Mouse (Mus musculus): Measurements from ENCODE around the gene Ugt1a7c. TPM values are rescaled to one million over a fixed set of nuclear protein-coding genes. Genes with fewer than 3 reads are reported as not detected.
"Not testable (repeated sequence)": the region's sequence is repeated elsewhere in the genome, so short reads cannot be mapped to it uniquely, and the experiment has no call there.

Gene Ugt1a7c
- polyA plus RNA-seq, 1 experiment: 96.9 TPM

- H3K27ac ChIP-seq (ENCODE audit: insufficient read depth, low read depth, low read length): no peak overlapping the region
- H3K36me3 ChIP-seq (ENCODE audit: control insufficient read depth, insufficient read depth, low read length): no peaks in the 10 kb centered on the region
- H3K27me3 ChIP-seq (replicated peaks; ENCODE audit: control insufficient read depth, insufficient read depth, low read length): no peaks in the 10 kb centered on the region
- no peak overlapping the region for H3K4me3 ChIP-seq (ENCODE audit: insufficient read depth, low read depth, low read length)
- 74% methylated on average over 1 of the region's 1 CpGs for WGBS
- no peaks in the 10 kb centered on the region for H3K4me1 ChIP-seq (ENCODE audit: control insufficient read depth, insufficient read depth, low read length)
- TF ChIP-seq CTCF (conservative IDR thresholded peaks at IDR 0.05; ENCODE audit: insufficient read depth, insufficient read length, low read depth, low read length) (no peak), POLR2A (IDR thresholded peaks at IDR 0.05; ENCODE audit: low read depth, low read length) (no peak)
- no peak for DNase-seq
These were observed 17.7 kb upstream of the Ugt1a7c start for GRCm38 (mm10) chr1:88077128-88077527.

GRCm38 (mm10) chr1:88081670-88082069 is 13.2 kb upstream of the Ugt1a7c start:
- WGBS: 92% methylated on average over 1 of the region's 1 CpGs
- Histone ChIP-seq H3K27ac (ENCODE audit: insufficient read depth, low read depth, low read length) (no peak overlapping the region), H3K4me3 (ENCODE audit: insufficient read depth, low read depth, low read length) (no peak overlapping the region), H3K36me3 (ENCODE audit: control insufficient read depth, insufficient read depth, low read length) (no peaks in the 10 kb centered on the region), H3K27me3 (replicated peaks; ENCODE audit: control insufficient read depth, insufficient read depth, low read length) (no peaks in the 10 kb centered on the region), H3K4me1 (ENCODE audit: control insufficient read depth, insufficient read depth, low read length) (no peaks in the 10 kb centered on the region)
- TF ChIP-seq POLR2A (IDR thresholded peaks at IDR 0.05; ENCODE audit: low read depth, low read length): no peak
- TF ChIP-seq CTCF (conservative IDR thresholded peaks at IDR 0.05; ENCODE audit: insufficient read depth, insufficient read length, low read depth, low read length): no peak
- DNase-seq: no peak

- TF ChIP-seq CTCF (conservative IDR thresholded peaks at IDR 0.05; ENCODE audit: insufficient read depth, insufficient read length, low read depth, low read length) (no peak), POLR2A (IDR thresholded peaks at IDR 0.05; ENCODE audit: low read depth, low read length) (no peak)
- no peaks in the 10 kb centered on the region for H3K36me3 ChIP-seq (ENCODE audit: control insufficient read depth, insufficient read depth, low read length)
- no peak overlapping the region for H3K4me3 ChIP-seq (ENCODE audit: insufficient read depth, low read depth, low read length)
- no peak overlapping the region for H3K27ac ChIP-seq (ENCODE audit: insufficient read depth, low read depth, low read length)
- 75% methylated on average over 1 of the region's 1 CpGs for WGBS
- DNase-seq: no peak
- no peaks in the 10 kb centered on the region for H3K27me3 ChIP-seq (replicated peaks; ENCODE audit: control insufficient read depth, insufficient read depth, low read length)
- no peaks in the 10 kb centered on the region for H3K4me1 ChIP-seq (ENCODE audit: control insufficient read depth, insufficient read depth, low read length)
These were observed 8.7 kb upstream of the Ugt1a7c start for GRCm38 (mm10) chr1:88086125-88086524.

GRCm38 (mm10) chr1:88087513-88087912 is 7.3 kb upstream of the Ugt1a7c start, which contains the start of gene Ugt1a8:
Gene Ugt1a8, plus strand, starts transcription at chr1:88087813.
- no peak within 1 kb of the TSS for H3K4me3 ChIP-seq (ENCODE audit: insufficient read depth, low read depth, low read length)
- no peak within 1 kb of the TSS for H3K27ac ChIP-seq (ENCODE audit: insufficient read depth, low read depth, low read length)
- no peak for TF ChIP-seq CTCF (conservative IDR thresholded peaks at IDR 0.05; ENCODE audit: insufficient read depth, insufficient read length, low read depth, low read length)
- TF ChIP-seq POLR2A (IDR thresholded peaks at IDR 0.05; ENCODE audit: low read depth, low read length): no peak
- DNase-seq: no peak
- H3K27me3 ChIP-seq (replicated peaks; ENCODE audit: control insufficient read depth, insufficient read depth, low read length): no peaks in the 10 kb centered on the region
- H3K4me1 ChIP-seq (ENCODE audit: control insufficient read depth, insufficient read depth, low read length): no peaks in the 10 kb centered on the region
- no peaks in the 10 kb centered on the region for H3K36me3 ChIP-seq (ENCODE audit: control insufficient read depth, insufficient read depth, low read length)
- 76% methylated on average over 3 of the region's 3 CpGs for WGBS

GRCm38 (mm10) chr1:88092341-88092740 is 2.5 kb upstream of the Ugt1a7c start:
- DNase-seq: no peak
- TF ChIP-seq POLR2A (IDR thresholded peaks at IDR 0.05; ENCODE audit: low read depth, low read length) (no peak), CTCF (conservative IDR thresholded peaks at IDR 0.05; ENCODE audit: insufficient read depth, insufficient read length, low read depth, low read length) (no peak)
- H3K36me3 ChIP-seq (ENCODE audit: control insufficient read depth, insufficient read depth, low read length): no peaks in the 10 kb centered on the region
- no peaks in the 10 kb centered on the region for H3K27me3 ChIP-seq (replicated peaks; ENCODE audit: control insufficient read depth, insufficient read depth, low read length)
- H3K27ac ChIP-seq (ENCODE audit: insufficient read depth, low read depth, low read length): no peak overlapping the region
- H3K4me3 ChIP-seq (ENCODE audit: insufficient read depth, low read depth, low read length): no peak overlapping the region
- no peaks in the 10 kb centered on the region; the same call in 1 of the 2 replicates for H3K4me1 ChIP-seq (ENCODE audit: control insufficient read depth, insufficient read depth, low read length)

GRCm38 (mm10) chr1:88094270-88094676 is 589 bp upstream of the Ugt1a7c start:
- not testable (repeated sequence) for H3K4me3 ChIP-seq (ENCODE audit: insufficient read depth, low read depth, low read length); H3K27ac ChIP-seq (ENCODE audit: insufficient read depth, low read depth, low read length); H3K4me1 ChIP-seq (ENCODE audit: control insufficient read depth, insufficient read depth, low read length); H3K36me3 ChIP-seq (ENCODE audit: control insufficient read depth, insufficient read depth, low read length); H3K27me3 ChIP-seq (replicated peaks; ENCODE audit: control insufficient read depth, insufficient read depth, low read length)
- peak; percentile 57 for DNase-seq
- 42% methylated on average over 3 of the region's 3 CpGs for WGBS
- TF ChIP-seq CTCF (conservative IDR thresholded peaks at IDR 0.05; ENCODE audit: insufficient read depth, insufficient read length, low read depth, low read length): peak; percentile 47

- H3K27ac ChIP-seq (ENCODE audit: insufficient read depth, low read depth, low read length); H3K4me3 ChIP-seq (ENCODE audit: insufficient read depth, low read depth, low read length); H3K4me1 ChIP-seq (ENCODE audit: control insufficient read depth, insufficient read depth, low read length); DNase-seq; H3K36me3 ChIP-seq (ENCODE audit: control insufficient read depth, insufficient read depth, low read length); H3K27me3 ChIP-seq (replicated peaks; ENCODE audit: control insufficient read depth, insufficient read depth, low read length): not testable (repeated sequence)
- WGBS: 78% methylated on average over 3 of the region's 3 CpGs
These were observed 3.7 kb downstream of the Ugt1a7c start for GRCm38 (mm10) chr1:88098546-88098945.

GRCm38 (mm10) chr1:88099691-88100090 is 4.8 kb downstream of the Ugt1a7c start:
- not testable (repeated sequence) for H3K27me3 ChIP-seq (replicated peaks; ENCODE audit: control insufficient read depth, insufficient read depth, low read length); DNase-seq; H3K27ac ChIP-seq (ENCODE audit: insufficient read depth, low read depth, low read length); H3K4me3 ChIP-seq (ENCODE audit: insufficient read depth, low read depth, low read length); H3K36me3 ChIP-seq (ENCODE audit: control insufficient read depth, insufficient read depth, low read length); H3K4me1 ChIP-seq (ENCODE audit: control insufficient read depth, insufficient read depth, low read length)
- WGBS: 67% methylated on average over 2 of the region's 2 CpGs

GRCm38 (mm10) chr1:88103019-88103418 is 8.2 kb downstream of the Ugt1a7c start, which contains the start of gene Ugt1a6b:
Gene Ugt1a6b, plus strand, starts transcription at chr1:88103252.
- DNase-seq; H3K27me3 ChIP-seq (replicated peaks; ENCODE audit: control insufficient read depth, insufficient read depth, low read length); H3K36me3 ChIP-seq (ENCODE audit: control insufficient read depth, insufficient read depth, low read length); H3K4me3 ChIP-seq (ENCODE audit: insufficient read depth, low read depth, low read length); H3K27ac ChIP-seq (ENCODE audit: insufficient read depth, low read depth, low read length): not testable (repeated sequence)
- 80% methylated on average over 3 of the region's 3 CpGs for WGBS
- H3K4me1 ChIP-seq (ENCODE audit: control insufficient read depth, insufficient read depth, low read length): peaks cover 13% of the 10 kb centered on the region; the same call in 1 of the 2 replicates

- not testable (repeated sequence) for H3K27me3 ChIP-seq (replicated peaks; ENCODE audit: control insufficient read depth, insufficient read depth, low read length); H3K27ac ChIP-seq (ENCODE audit: insufficient read depth, low read depth, low read length); H3K36me3 ChIP-seq (ENCODE audit: control insufficient read depth, insufficient read depth, low read length); H3K4me3 ChIP-seq (ENCODE audit: insufficient read depth, low read depth, low read length); DNase-seq
- WGBS: 79% methylated on average over 5 of the region's 5 CpGs
- H3K4me1 ChIP-seq (ENCODE audit: control insufficient read depth, insufficient read depth, low read length): peaks cover 13% of the 10 kb centered on the region; the same call in 1 of the 2 replicates
These were observed 9.0 kb downstream of the Ugt1a7c start for GRCm38 (mm10) chr1:88103697-88104468.
